Mouse (Mus musculus): ENCODE measurements around the gene Adgre1. TPM values are rescaled to one million over a fixed set of nuclear protein-coding genes. Genes with fewer than 3 reads are reported as not detected.
A peak's percentile ranks its signal among the peaks of the same experiment; 100 is the strongest.
"Not testable (repeated sequence)": the region's sequence is repeated elsewhere in the genome, so short reads cannot be mapped to it uniquely, and the experiment has no call there.

Adgre1 gene
- 1 to 10 TPM; 4.9 to 6.1 TPM for total RNA-seq (2021)

- intact Hi-C loops (cut with DNase I), result no loop called here
- DNase-seq (ENCODE audit: low spot score in 2 of 2), result peak in 1 of 2 experiments; percentile 31
Observed at GRCm38 (mm10) chr17:57358441-57358840, at the start of gene Adgre1. Gene Adgre1 (plus strand): TSS chr17:57358691.

- DNase-seq (ENCODE audit: low spot score in 2 of 2), result no peak
- intact Hi-C loops (cut with DNase I), result no loop called here
Observed at GRCm38 (mm10) chr17:57311801-57312200, 46.7 kb upstream of the Adgre1 start.

GRCm38 (mm10) chr17:57327615-57328014, 30.9 kb upstream of the Adgre1 start:
- intact Hi-C loops (cut with DNase I), result no loop called here
- DNase-seq (ENCODE audit: low spot score in 2 of 2), result no peak

- intact Hi-C loops (cut with DNase I), result no loop called here
- no peak for DNase-seq (ENCODE audit: low spot score in 2 of 2)
Observed at GRCm38 (mm10) chr17:57328944-57329343, 29.5 kb upstream of the Adgre1 start.

GRCm38 (mm10) chr17:57330993-57331392, 27.5 kb upstream of the Adgre1 start:
- DNase-seq (ENCODE audit: low spot score in 2 of 2), result no peak
- intact Hi-C loops (cut with DNase I), result loop anchor here (5.0 kb wide), 2 partner anchors 54 to 524 kb away; partner anchors contain the start of gene Vav1

GRCm38 (mm10) chr17:57332241-57332640, 26.2 kb upstream of the Adgre1 start:
- DNase-seq (ENCODE audit: low spot score in 2 of 2), result no peak
- intact Hi-C loops (cut with DNase I), result loop anchor here (5.0 kb wide), 2 partner anchors 55 to 525 kb away; partner anchors contain the start of gene Vav1

- intact Hi-C loops (cut with DNase I), result loop anchor here (2.0 to 5.0 kb wide), 4 partner anchors 57 to 527 kb away; partner anchors contain the start of gene Vav1
- DNase-seq (ENCODE audit: low spot score in 2 of 2), result no peak
Observed at GRCm38 (mm10) chr17:57334001-57334760, 24.3 kb upstream of the Adgre1 start.

GRCm38 (mm10) chr17:57334761-57335150, 23.7 kb upstream of the Adgre1 start:
- intact Hi-C loops (cut with DNase I), result loop anchor here (1.0 to 5.0 kb wide), 6 partner anchors 57 to 527 kb away; partner anchors contain the start of genes Gpr108 and Vav1

GRCm38 (mm10) chr17:57335194-57335593, 23.3 kb upstream of the Adgre1 start:
- not testable (repeated sequence) for DNase-seq (ENCODE audit: low spot score in 2 of 2)
- intact Hi-C loops (cut with DNase I), result loop anchor here (1.0 to 2.0 kb wide), 4 partner anchors 87 to 238 kb away; partner anchors contain the start of gene Gpr108

More at GRCm38 (mm10) chr17:57334761-57335150, 23.7 kb upstream of the Adgre1 start:
- peak; percentile 78 to 79 for DNase-seq (ENCODE audit: low spot score in 2 of 2)

- DNase-seq (ENCODE audit: low spot score in 2 of 2), result peak; percentile 90 to 93
- intact Hi-C loops (cut with DNase I), result loop anchor here (1.0 to 2.0 kb wide), 4 partner anchors 87 to 239 kb away; partner anchors contain the start of gene Gpr108
Observed at GRCm38 (mm10) chr17:57335673-57336303, 22.7 kb upstream of the Adgre1 start.

GRCm38 (mm10) chr17:57337996-57338395, 20.5 kb upstream of the Adgre1 start:
- intact Hi-C loops (cut with DNase I), result no loop called here

GRCm38 (mm10) chr17:57339298-57339697, 19.2 kb upstream of the Adgre1 start:
- intact Hi-C loops (cut with DNase I), result no loop called here
- no peak for DNase-seq (ENCODE audit: low spot score in 2 of 2)

More at GRCm38 (mm10) chr17:57337996-57338395, 20.5 kb upstream of the Adgre1 start:
- DNase-seq (ENCODE audit: low spot score in 2 of 2), result no peak

- intact Hi-C loops (cut with DNase I), result no loop called here
- DNase-seq (ENCODE audit: low spot score in 2 of 2), result no peak
Observed at GRCm38 (mm10) chr17:57341568-57341967, 16.9 kb upstream of the Adgre1 start.

- no peak for DNase-seq (ENCODE audit: low spot score in 2 of 2)
- intact Hi-C loops (cut with DNase I), result no loop called here
Observed at GRCm38 (mm10) chr17:57344029-57344707, 14.3 kb upstream of the Adgre1 start.

GRCm38 (mm10) chr17:57347017-57347416, 11.5 kb upstream of the Adgre1 start:
- intact Hi-C loops (cut with DNase I), result no loop called here
- DNase-seq (ENCODE audit: low spot score in 2 of 2), result peak in 1 of 2 experiments; percentile 32

- no peak for DNase-seq (ENCODE audit: low spot score in 2 of 2)
- intact Hi-C loops (cut with DNase I), result no loop called here
Observed at GRCm38 (mm10) chr17:57347781-57348180, 10.7 kb upstream of the Adgre1 start.

GRCm38 (mm10) chr17:57349067-57349466, 9.4 kb upstream of the Adgre1 start:
- intact Hi-C loops (cut with DNase I), result no loop called here
- DNase-seq (ENCODE audit: low spot score in 2 of 2), result no peak

- intact Hi-C loops (cut with DNase I), result no loop called here
- DNase-seq (ENCODE audit: low spot score in 2 of 2), result no peak
Observed at GRCm38 (mm10) chr17:57350212-57350611, 8.3 kb upstream of the Adgre1 start.

- no peak for DNase-seq (ENCODE audit: low spot score in 2 of 2)
- intact Hi-C loops (cut with DNase I), result no loop called here
Observed at GRCm38 (mm10) chr17:57351107-57351506, 7.4 kb upstream of the Adgre1 start.

Measured in left cerebral cortex, postnatal 25 days (tissue).